Mouse (Mus musculus): ENCODE results near the gene Scn8a.

DNA sequence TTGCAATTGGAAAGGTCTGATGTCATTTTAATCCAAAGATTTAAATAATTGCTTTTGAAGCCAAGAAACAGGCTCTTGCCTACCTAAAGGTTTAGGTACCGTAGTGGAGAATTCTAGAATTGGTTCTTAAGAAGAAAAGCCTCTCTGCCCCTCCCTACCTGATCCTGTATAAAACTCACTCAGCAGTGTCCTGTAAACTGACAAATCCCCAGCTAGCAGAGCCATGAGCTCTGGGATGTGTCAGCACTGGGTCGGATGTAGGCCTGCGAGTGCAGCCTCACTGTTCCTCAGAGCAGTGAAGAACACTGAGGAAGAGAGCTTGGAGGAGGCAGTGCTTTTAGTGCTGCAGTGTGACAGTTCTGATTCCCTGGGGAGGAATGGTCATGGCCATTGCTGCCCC, 134.9 kb downstream of the Scn8a start:
- no peak for TF ChIP-seq CTCF (IDR thresholded peaks at IDR 0.05)
- TF ChIP-seq EP300 (IDR thresholded peaks at IDR 0.05; ENCODE audit: insufficient read depth, low read depth, low read length) = no peak
- TF ChIP-seq POLR2A (IDR thresholded peaks at IDR 0.05; ENCODE audit: insufficient read depth, low read depth, low read length) = no peak

All from heart, adult 2 months (tissue).